Mouse (Mus musculus): ENCODE measurements at regions not wholly inside any gene's neighbourhood (a gene's known extent, or its start where the extent isn't known, plus 50 kb on each side); places are given as distances from the start of the nearest gene placed in this dataset.

DNA sequence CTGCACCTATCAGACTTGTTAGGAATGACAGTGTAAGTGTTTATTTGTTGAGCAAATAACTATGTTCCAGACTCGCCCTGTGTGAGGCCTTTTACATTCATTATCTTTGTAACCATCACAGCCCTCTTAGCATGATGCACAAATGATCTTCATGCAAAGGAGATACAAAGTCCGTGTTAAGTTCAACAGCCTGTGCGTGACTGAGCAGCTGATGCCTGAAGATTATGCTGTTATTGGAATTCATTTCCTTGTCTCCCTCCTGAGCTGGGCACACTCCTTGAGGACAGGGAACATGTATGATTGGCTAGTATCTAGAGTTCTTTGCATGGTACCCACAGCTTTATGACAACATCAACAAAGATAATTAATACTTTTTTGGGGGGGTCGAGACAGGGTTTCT, 162.0 kb upstream of the Adgrl2 start:
- Histone ChIP-seq H3K36me3 (replicated peaks) (no peaks in the 10 kb centered on the region), H3K4me1 (ENCODE audit: insufficient read depth, low read depth, low read length) (no peaks in the 10 kb centered on the region), H3K9me3 (replicated peaks) (peaks cover 21% of the 10 kb centered on the region), H3K27me3 (ENCODE audit: insufficient read depth, low read length) (no peaks in the 10 kb centered on the region), H3K4me3 (ENCODE audit: low read depth, low read length) (no peak overlapping the region)
- DNase-seq (ENCODE audit: low spot score) (no peak), ATAC-seq (ENCODE audit: extremely low read depth, insufficient number of reproducible peaks, low FRiP score, poor library complexity, severe bottlenecking) (no peak)
- TF ChIP-seq GATA1 (IDR thresholded peaks at IDR 0.05; ENCODE audit: borderline replicate concordance, low read length) (no peak), CTCF (IDR thresholded peaks at IDR 0.05; ENCODE audit: low read depth, low read length) (no peak), GATA2 (IDR thresholded peaks at IDR 0.05; ENCODE audit: borderline replicate concordance, low read depth, low read length) (no peak), POLR2AphosphoS5 (IDR thresholded peaks at IDR 0.05; ENCODE audit: insufficient replicate concordance, low read depth, low read length) (no peak), TAL1 (conservative IDR thresholded peaks at IDR 0.05; ENCODE audit: low read depth, low read length) (no peak)

DNA sequence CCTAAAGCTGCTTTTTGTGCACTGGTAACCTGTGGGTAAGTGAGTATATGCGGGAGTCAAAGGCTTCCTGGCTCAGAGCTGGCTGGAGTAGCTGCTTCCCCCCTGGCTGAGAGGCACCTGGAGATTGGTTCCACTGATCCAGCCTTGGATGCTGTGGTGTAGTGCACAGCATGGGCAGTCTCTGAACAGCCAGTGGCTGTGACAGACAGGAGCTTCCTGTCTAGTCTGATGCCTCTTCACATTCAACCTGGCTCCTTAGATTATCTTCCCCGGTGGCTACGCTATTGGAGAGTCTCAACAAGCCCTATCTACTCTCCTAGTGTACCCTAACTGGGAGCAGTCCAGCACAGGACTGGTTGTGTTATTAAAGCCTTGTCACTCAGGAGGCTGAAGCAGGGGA, 160.4 kb upstream of the Adgrl2 start:
- ATAC-seq (ENCODE audit: extremely low read depth, insufficient number of reproducible peaks, low FRiP score, poor library complexity, severe bottlenecking) (no peak), DNase-seq (ENCODE audit: low spot score) (no peak)
- H3K27me3 ChIP-seq (ENCODE audit: insufficient read depth, low read length): no peaks in the 10 kb centered on the region
- TF ChIP-seq POLR2AphosphoS5 (IDR thresholded peaks at IDR 0.05; ENCODE audit: insufficient replicate concordance, low read depth, low read length) (no peak), GATA2 (IDR thresholded peaks at IDR 0.05; ENCODE audit: borderline replicate concordance, low read depth, low read length) (no peak), CTCF (IDR thresholded peaks at IDR 0.05; ENCODE audit: low read depth, low read length) (no peak), GATA1 (IDR thresholded peaks at IDR 0.05; ENCODE audit: borderline replicate concordance, low read length) (no peak), TAL1 (conservative IDR thresholded peaks at IDR 0.05; ENCODE audit: low read depth, low read length) (no peak)
- no peaks in the 10 kb centered on the region for H3K4me1 ChIP-seq (ENCODE audit: insufficient read depth, low read depth, low read length)
- H3K9me3 ChIP-seq (replicated peaks): peaks cover 23% of the 10 kb centered on the region
- no peak overlapping the region for H3K4me3 ChIP-seq (ENCODE audit: low read depth, low read length)
- no peaks in the 10 kb centered on the region for H3K36me3 ChIP-seq (replicated peaks)

DNA sequence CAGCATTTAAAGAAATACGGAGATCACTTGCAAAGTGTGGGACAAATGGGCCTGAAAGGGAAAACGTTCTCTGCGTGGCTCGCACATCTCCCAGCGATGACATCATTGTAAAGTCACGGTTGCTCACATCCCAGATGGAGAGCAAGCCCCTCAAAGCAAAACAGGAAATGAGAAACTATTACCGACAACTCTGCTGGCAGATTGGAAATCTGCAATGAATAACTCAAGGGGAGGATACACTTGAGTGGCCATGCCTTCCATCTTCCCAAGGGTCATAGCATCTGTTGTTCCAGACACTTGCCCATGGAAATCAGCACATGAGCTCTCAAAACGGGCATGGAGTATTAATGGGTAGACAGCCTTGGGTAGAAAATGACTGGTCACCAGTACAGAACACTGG, 158.3 kb upstream of the Adgrl2 start:
- no peak for ATAC-seq (ENCODE audit: extremely low read depth, insufficient number of reproducible peaks, low FRiP score, poor library complexity, severe bottlenecking)
- no peak for TF ChIP-seq POLR2AphosphoS5 (IDR thresholded peaks at IDR 0.05; ENCODE audit: insufficient replicate concordance, low read depth, low read length)
- no peak for TF ChIP-seq CTCF (IDR thresholded peaks at IDR 0.05; ENCODE audit: low read depth, low read length)
- no peak for TF ChIP-seq GATA2 (IDR thresholded peaks at IDR 0.05; ENCODE audit: borderline replicate concordance, low read depth, low read length)
- no peak for TF ChIP-seq GATA1 (IDR thresholded peaks at IDR 0.05; ENCODE audit: borderline replicate concordance, low read length)
- no peak for TF ChIP-seq TAL1 (conservative IDR thresholded peaks at IDR 0.05; ENCODE audit: low read depth, low read length)
- H3K9me3 ChIP-seq (replicated peaks): peaks cover 30% of the 10 kb centered on the region

DNA sequence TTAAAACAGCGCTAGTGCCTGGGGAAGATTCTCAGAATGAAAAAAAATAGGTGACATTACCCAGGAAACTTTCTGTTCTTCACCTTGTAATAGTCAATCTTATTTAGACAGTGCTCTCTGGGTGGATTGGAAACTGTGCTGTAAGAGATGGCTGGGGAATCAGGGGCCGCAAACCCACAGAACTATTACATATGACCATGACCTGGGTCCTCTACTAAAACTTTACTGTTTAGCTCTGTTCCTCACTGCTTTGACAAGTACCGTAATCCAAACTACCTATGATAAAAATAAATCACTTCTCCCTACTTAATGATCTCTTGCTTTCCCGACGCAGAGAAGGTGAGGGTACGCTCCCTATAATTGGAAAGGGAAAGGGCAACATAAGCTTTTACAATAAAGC, 157.6 kb upstream of the Adgrl2 start:
- Histone ChIP-seq H3K36me3 (replicated peaks) (no peaks in the 10 kb centered on the region), H3K27me3 (ENCODE audit: insufficient read depth, low read length) (no peaks in the 10 kb centered on the region), H3K9me3 (replicated peaks) (peaks cover 36% of the 10 kb centered on the region), H3K4me3 (ENCODE audit: low read depth, low read length) (no peak overlapping the region), H3K4me1 (ENCODE audit: insufficient read depth, low read depth, low read length) (no peaks in the 10 kb centered on the region)
- no peak for TF ChIP-seq TAL1 (conservative IDR thresholded peaks at IDR 0.05; ENCODE audit: low read depth, low read length)
- no peak for TF ChIP-seq GATA1 (IDR thresholded peaks at IDR 0.05; ENCODE audit: borderline replicate concordance, low read length)
- no peak for TF ChIP-seq CTCF (IDR thresholded peaks at IDR 0.05; ENCODE audit: low read depth, low read length)
- no peak for TF ChIP-seq POLR2AphosphoS5 (IDR thresholded peaks at IDR 0.05; ENCODE audit: insufficient replicate concordance, low read depth, low read length)
- no peak for TF ChIP-seq GATA2 (IDR thresholded peaks at IDR 0.05; ENCODE audit: borderline replicate concordance, low read depth, low read length)
- DNase-seq (ENCODE audit: low spot score) (no peak), ATAC-seq (ENCODE audit: extremely low read depth, insufficient number of reproducible peaks, low FRiP score, poor library complexity, severe bottlenecking) (no peak)

More for the DNA sequence above, 158.3 kb upstream of the Adgrl2 start:
- DNase-seq (ENCODE audit: low spot score): no peak
- Histone ChIP-seq H3K4me1 (ENCODE audit: insufficient read depth, low read depth, low read length) (no peaks in the 10 kb centered on the region), H3K36me3 (replicated peaks) (no peaks in the 10 kb centered on the region), H3K4me3 (ENCODE audit: low read depth, low read length) (no peak overlapping the region), H3K27me3 (ENCODE audit: insufficient read depth, low read length) (no peaks in the 10 kb centered on the region)

DNA sequence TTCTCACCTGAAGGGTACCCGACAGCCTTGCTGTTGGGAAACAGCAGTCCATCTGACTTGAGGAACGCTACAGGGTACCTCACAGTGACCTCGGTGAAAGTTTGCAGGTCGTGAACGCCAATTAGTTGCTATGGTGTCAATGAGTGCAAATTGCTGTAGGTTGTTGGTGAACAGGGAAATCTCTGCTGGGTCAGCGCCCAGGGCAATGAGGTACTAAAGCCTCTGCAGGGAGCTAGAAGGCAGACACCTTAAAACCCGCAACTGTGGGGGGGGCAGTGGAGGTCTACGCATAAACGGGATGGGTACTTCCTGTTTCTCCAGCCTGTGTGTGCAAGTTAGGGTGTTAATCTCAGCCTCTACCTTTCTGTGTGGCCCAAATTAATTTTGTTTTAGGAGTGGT, 156.3 kb upstream of the Adgrl2 start:
- H3K27me3 ChIP-seq (ENCODE audit: insufficient read depth, low read length): no peaks in the 10 kb centered on the region
- H3K9me3 ChIP-seq (replicated peaks): peaks cover 40% of the 10 kb centered on the region
- no peak overlapping the region for H3K4me3 ChIP-seq (ENCODE audit: low read depth, low read length)
- DNase-seq (ENCODE audit: low spot score) (no peak), ATAC-seq (ENCODE audit: extremely low read depth, insufficient number of reproducible peaks, low FRiP score, poor library complexity, severe bottlenecking) (no peak)
- no peaks in the 10 kb centered on the region for H3K4me1 ChIP-seq (ENCODE audit: insufficient read depth, low read depth, low read length)
- H3K36me3 ChIP-seq (replicated peaks): no peaks in the 10 kb centered on the region
- TF ChIP-seq POLR2AphosphoS5 (IDR thresholded peaks at IDR 0.05; ENCODE audit: insufficient replicate concordance, low read depth, low read length) (no peak), TAL1 (conservative IDR thresholded peaks at IDR 0.05; ENCODE audit: low read depth, low read length) (no peak), GATA1 (IDR thresholded peaks at IDR 0.05; ENCODE audit: borderline replicate concordance, low read length) (no peak), CTCF (IDR thresholded peaks at IDR 0.05; ENCODE audit: low read depth, low read length) (no peak), GATA2 (IDR thresholded peaks at IDR 0.05; ENCODE audit: borderline replicate concordance, low read depth, low read length) (no peak)

DNA sequence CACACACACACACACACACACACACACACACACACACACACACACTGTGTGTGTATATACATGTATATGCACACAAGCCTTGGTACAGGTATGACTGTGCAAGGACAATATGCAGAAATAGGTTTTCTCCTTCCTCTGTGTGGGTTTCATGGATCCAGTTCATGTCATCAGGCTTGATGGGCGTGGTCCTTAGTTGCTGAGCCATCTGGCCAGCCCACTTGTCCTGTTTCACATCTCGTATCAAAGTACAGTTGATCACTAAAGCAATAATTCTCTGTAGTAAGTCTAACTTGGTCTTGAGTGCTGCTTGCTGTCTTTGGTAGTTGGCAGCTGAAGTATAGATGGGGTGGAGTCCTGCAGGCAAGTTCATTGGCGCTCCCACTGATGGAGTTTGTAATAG, 150.1 kb upstream of the Adgrl2 start:
- ATAC-seq (ENCODE audit: extremely low read depth, insufficient number of reproducible peaks, low FRiP score, poor library complexity, severe bottlenecking): no peak
- Histone ChIP-seq H3K36me3 (replicated peaks) (no peaks in the 10 kb centered on the region), H3K4me3 (ENCODE audit: low read depth, low read length) (no peak overlapping the region), H3K27me3 (ENCODE audit: insufficient read depth, low read length) (no peaks in the 10 kb centered on the region), H3K4me1 (ENCODE audit: insufficient read depth, low read depth, low read length) (no peaks in the 10 kb centered on the region), H3K9me3 (replicated peaks) (peaks cover 29% of the 10 kb centered on the region)
- TF ChIP-seq GATA1 (IDR thresholded peaks at IDR 0.05; ENCODE audit: borderline replicate concordance, low read length) (no peak), GATA2 (IDR thresholded peaks at IDR 0.05; ENCODE audit: borderline replicate concordance, low read depth, low read length) (no peak), POLR2AphosphoS5 (IDR thresholded peaks at IDR 0.05; ENCODE audit: insufficient replicate concordance, low read depth, low read length) (no peak), CTCF (IDR thresholded peaks at IDR 0.05; ENCODE audit: low read depth, low read length) (no peak), TAL1 (conservative IDR thresholded peaks at IDR 0.05; ENCODE audit: low read depth, low read length) (no peak)
- DNase-seq (ENCODE audit: low spot score): no peak
